8 mouse cellular contexts compared by ENCODE assay signal in the genomic region with DNA sequence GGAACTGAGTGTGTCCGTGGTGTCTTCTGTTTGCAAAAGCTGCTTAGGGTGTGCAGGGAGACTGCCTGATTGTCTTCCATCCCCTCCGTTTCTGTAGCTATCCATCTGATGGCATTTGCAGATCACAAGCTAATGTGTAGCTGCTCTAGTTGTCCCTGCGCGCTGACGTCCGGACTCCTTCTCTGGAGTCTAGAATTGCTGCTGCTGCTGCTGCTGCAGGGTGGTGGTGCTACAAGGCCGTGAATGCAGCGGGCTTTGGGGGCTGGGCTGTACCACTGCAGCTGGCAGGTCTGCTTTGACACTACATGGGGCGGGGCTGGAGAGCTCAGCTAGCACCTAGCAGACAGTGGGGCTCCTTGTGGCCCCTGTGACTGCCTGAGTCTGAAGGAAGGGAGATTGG. TPM values are rescaled to one million over a fixed set of nuclear protein-coding genes. Genes with fewer than 3 reads are reported as not detected.
DNase-seq lines count a peak whose midpoint lies in the region; ATAC-seq and TF ChIP-seq lines count a peak whose summit lies in the region.

No protein-coding gene starts in this region.

- TF ChIP-seq POLR2A in limb, embryonic 14.5 days (IDR thresholded peaks at IDR 0.05; ENCODE audit: borderline replicate concordance, extremely low read depth, insufficient read depth, insufficient read length): no peak

- H3K9ac ChIP-seq in heart, embryonic 15.5 days: no peak overlapping the region
- H3K9ac ChIP-seq in hindbrain, embryonic 15.5 days: peak overlapping the region; percentile 85
- H3K9ac ChIP-seq in limb, embryonic 14.5 days (ENCODE audit: low read depth, low read length, severe bottlenecking): no peak overlapping the region
- no peak overlapping the region for H3K9ac ChIP-seq in stomach, postnatal 0 days (ENCODE audit: low read length)

- no peaks in the 10 kb centered on the region for H3K9me3 ChIP-seq in heart, embryonic 15.5 days (replicated peaks)
- no peaks in the 10 kb centered on the region for H3K9me3 ChIP-seq in hindbrain, embryonic 15.5 days
- no peaks in the 10 kb centered on the region for H3K9me3 ChIP-seq in limb, embryonic 14.5 days (ENCODE audit: control insufficient read depth, low read length)
- no peaks in the 10 kb centered on the region for H3K9me3 ChIP-seq in stomach, postnatal 0 days (ENCODE audit: control insufficient read depth, low read length)

- TF ChIP-seq EP300 in stomach, postnatal 0 days (optimal IDR thresholded peaks at IDR 0.05): no peak

- peak; percentile 23; the same call in 1 of the 2 replicates for TF ChIP-seq CTCF in stomach, postnatal 0 days (IDR thresholded peaks at IDR 0.05; ENCODE audit: low read depth)

- no peaks in the 10 kb centered on the region for H3K36me3 ChIP-seq in heart, embryonic 15.5 days
- H3K36me3 ChIP-seq in hindbrain, embryonic 15.5 days: no peaks in the 10 kb centered on the region
- H3K36me3 ChIP-seq in limb, embryonic 14.5 days (ENCODE audit: control insufficient read depth, insufficient read depth, low read length): no peaks in the 10 kb centered on the region
- no peaks in the 10 kb centered on the region for H3K36me3 ChIP-seq in stomach, postnatal 0 days (ENCODE audit: control insufficient read depth, insufficient read depth, low read length)

- H3K4me3 ChIP-seq in heart, embryonic 15.5 days: no peak overlapping the region
- peak overlapping the region; percentile 64 for H3K4me3 ChIP-seq in hindbrain, embryonic 15.5 days
- peak overlapping the region; percentile 4; the same call in 1 of the 2 replicates for H3K4me3 ChIP-seq in limb, embryonic 14.5 days (replicated peaks; ENCODE audit: low read length)
- H3K4me3 ChIP-seq in stomach, postnatal 0 days (ENCODE audit: low read depth, low read length): no peak overlapping the region

- H3K4me1 ChIP-seq in heart, embryonic 15.5 days (replicated peaks): peaks cover 23% of the 10 kb centered on the region
- H3K4me1 ChIP-seq in hindbrain, embryonic 15.5 days (replicated peaks): peaks cover 13% of the 10 kb centered on the region; the same call in 1 of the 2 replicates
- peaks cover 7% of the 10 kb centered on the region; the same call in 1 of the 2 replicates for H3K4me1 ChIP-seq in limb, embryonic 14.5 days (ENCODE audit: control insufficient read depth, insufficient read depth, low read length)
- H3K4me1 ChIP-seq in stomach, postnatal 0 days (replicated peaks; ENCODE audit: control insufficient read depth, insufficient read depth): no peaks in the 10 kb centered on the region

- 3% methylated on average over 9 of the region's 9 CpGs for WGBS in heart, embryonic 15.5 days
- WGBS in hindbrain, embryonic 15.5 days: 2% methylated on average over 9 of the region's 9 CpGs
- WGBS in limb, embryonic 14.5 days: 3% methylated on average over 9 of the region's 9 CpGs
- 4% methylated on average over 9 of the region's 9 CpGs for WGBS in stomach, postnatal 0 days

- H3K4me2 ChIP-seq in heart, embryonic 15.5 days: peak overlapping the region; percentile 29
- H3K4me2 ChIP-seq in hindbrain, embryonic 15.5 days: peak overlapping the region; percentile 66
- peak overlapping the region; percentile 17; the same call in 1 of the 2 replicates for H3K4me2 ChIP-seq in limb, embryonic 14.5 days (replicated peaks; ENCODE audit: low read depth, low read length, severe bottlenecking)
- H3K4me2 ChIP-seq in stomach, postnatal 0 days (replicated peaks; ENCODE audit: low read depth): no peak overlapping the region

- no peak for ATAC-seq in heart, embryonic 15.5 days (replicated peaks; ENCODE audit: insufficient number of reproducible peaks, insufficient read depth, low FRiP score, low read depth)
- peak; percentile 89 for ATAC-seq in hindbrain, embryonic 15.5 days (ENCODE audit: low FRiP score, low read depth)
- ATAC-seq in limb, embryonic 14.5 days (ENCODE audit: low FRiP score, low read depth): no peak
- no peak for ATAC-seq in stomach, postnatal 0 days (ENCODE audit: low FRiP score, low TSS enrichment)
- no peak for ATAC-seq in megakaryocyte progenitor cell, adult 5-6 weeks (replicated peaks; ENCODE audit: poor library complexity)

- no peak for DNase-seq in heart, adult 8-10 months (ENCODE audit: low spot score)
- peak; percentile 51 for DNase-seq in embryo, embryonic 9.5 days (ENCODE audit: extremely low spot score)
- no peak for DNase-seq in limb, embryonic 14.5 days (ENCODE audit: low spot score)
- peak; percentile 16 for DNase-seq in stomach, postnatal 0 days (ENCODE audit: low spot score)
- no peak for DNase-seq in urinary bladder, postnatal 25 days (ENCODE audit: low spot score)

- no peak overlapping the region for H3K27ac ChIP-seq in heart, embryonic 15.5 days
- peak overlapping the region; percentile 95 for H3K27ac ChIP-seq in hindbrain, embryonic 15.5 days (replicated peaks)
- H3K27ac ChIP-seq in limb, embryonic 14.5 days (replicated peaks; ENCODE audit: low read depth, low read length): no peak overlapping the region
- H3K27ac ChIP-seq in stomach, postnatal 0 days (replicated peaks): no peak overlapping the region

- H3K27me3 ChIP-seq in heart, embryonic 15.5 days: peaks cover 49% of the 10 kb centered on the region
- no peaks in the 10 kb centered on the region for H3K27me3 ChIP-seq in hindbrain, embryonic 15.5 days
- peaks cover 36% of the 10 kb centered on the region for H3K27me3 ChIP-seq in limb, embryonic 14.5 days (ENCODE audit: control insufficient read depth, insufficient read depth, low read length)
- peaks cover 4% of the 10 kb centered on the region; the same call in 1 of the 2 replicates for H3K27me3 ChIP-seq in stomach, postnatal 0 days (ENCODE audit: control insufficient read depth, insufficient read depth, low read length)

RNA-seq across cellular contexts. Expression of a gene that starts 3.2 kb away (rescaled TPM):
- polyA plus RNA-seq in heart, embryonic 15.5 days (2015; fragmentation: Nextera tagmentation; extraction: Ambion mirVana): 0.15 and 0.20 TPM in 2 replicates
- total RNA-seq in heart, adult 8-10 months (2022): under 1 TPM in 2 of 4 experiments, not detected in 2; 0.09 to 0.14 TPM
- polyA plus RNA-seq in hindbrain, embryonic 15.5 days (2015; fragmentation: Nextera tagmentation; extraction: Ambion mirVana): 71.1 and 74.5 TPM in 2 replicates
- polyA plus RNA-seq in limb, embryonic 14.5 days (2012; rRNA removed): 2.7 and 3.8 TPM in 2 replicates
- polyA plus RNA-seq in limb, embryonic 14.5 days (2014; fragmentation: Nextera tagmentation; extraction: Ambion mirVana): 3.2 and 3.7 TPM in 2 replicates
- 0.36 and 0.69 TPM in 2 replicates for polyA plus RNA-seq in stomach, postnatal 0 days (2015; fragmentation: Nextera tagmentation; extraction: Ambion mirVana)
- total RNA-seq in megakaryocyte progenitor cell, adult 5-6 weeks (2015): not detected in 2 replicates
- not detected in 2 replicates for total RNA-seq in megakaryocyte progenitor cell, adult 5-6 weeks (2017)

Comparison
In these comparisons a context has a peak if more than half of its experiments do, and no peak if none do; other contexts are left out.
1. H3K4me3 ChIP-seq: peak in hindbrain, embryonic 15.5 days (single experiment) and limb, embryonic 14.5 days (single experiment); none in heart, embryonic 15.5 days (single experiment) and stomach, postnatal 0 days (single experiment).
2. DNase-seq: peak in embryo, embryonic 9.5 days (single experiment) and stomach, postnatal 0 days (single experiment); none in heart, adult 8-10 months (single experiment), limb, embryonic 14.5 days (single experiment) and urinary bladder, postnatal 25 days (single experiment).
3. RNA of a gene that starts 3.2 kb away (polyA plus RNA-seq): 71.1 to 74.5 TPM in hindbrain, embryonic 15.5 days; 2.7 to 3.8 TPM in limb, embryonic 14.5 days, 0.36 to 0.69 TPM in stomach, postnatal 0 days and 0.15 to 0.20 TPM in heart, embryonic 15.5 days; every median in the first group is over 10 times any median in the second.